Mouse (Mus musculus) neutrophil, adult 59 days (primary cell): ENCODE data around the gene Ifnar1. TPM values are rescaled to one million over a fixed set of nuclear protein-coding genes. Genes with fewer than 3 reads are reported as not detected.

Experiments used
- total RNA-seq, 2 experiments: library from RNA; stranded (reverse); gene quantifications; 1 replicate in 1 of 2; 2 replicates in 1 of 2; pipeline ENCODE4 v1.2.4; 2023

The Ifnar1 gene
- 10 to 100 TPM; 71.9 to 90.9 TPM for total RNA-seq

DNA sequence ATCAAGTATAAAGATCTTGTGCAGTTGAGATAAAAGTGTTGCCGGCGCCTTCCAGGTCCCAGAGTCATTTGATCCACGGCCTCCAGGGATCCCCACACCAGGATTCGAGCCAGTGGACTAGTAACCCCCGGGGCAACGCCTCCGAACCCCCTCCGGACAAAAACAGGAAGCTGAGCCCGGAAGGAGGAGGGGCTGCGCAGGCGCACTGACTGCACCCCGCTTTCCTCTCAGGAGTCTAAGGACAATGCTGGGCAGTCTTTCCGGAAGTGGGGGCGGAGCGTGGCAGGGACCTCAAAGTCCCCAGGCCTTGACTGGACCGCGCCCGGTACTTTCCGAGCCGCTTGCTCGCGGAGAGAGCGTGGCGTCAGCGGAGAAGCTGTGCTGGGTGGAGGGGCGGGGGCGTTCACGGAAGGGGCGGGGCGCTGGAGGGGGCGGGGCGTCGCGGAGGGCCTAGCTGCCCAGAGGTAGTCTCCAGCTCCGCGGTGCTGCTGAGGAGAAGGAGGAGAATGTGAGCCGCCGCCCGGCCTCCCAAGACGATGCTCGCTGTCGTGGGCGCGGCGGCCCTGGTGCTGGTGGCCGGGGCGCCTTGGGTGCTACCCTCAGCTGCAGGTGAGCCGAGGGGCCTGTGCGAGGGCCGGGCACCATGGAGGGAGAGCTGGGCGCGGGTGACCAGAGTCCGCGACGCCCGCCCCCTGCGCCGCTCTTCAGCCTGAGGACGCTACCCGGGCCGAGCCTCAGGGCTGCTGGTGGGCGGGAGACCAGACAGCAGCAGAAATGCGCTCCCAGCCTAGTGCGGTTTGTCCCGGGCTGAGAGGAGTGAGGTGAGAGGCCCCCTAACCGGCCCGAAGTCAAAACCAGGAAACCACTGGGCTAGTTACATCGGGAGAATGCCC is at the start of gene Ifnar1:
Ifnar1 (plus strand) TSS at position 431 of the 893 bp plus-strand sequence.

DNA sequence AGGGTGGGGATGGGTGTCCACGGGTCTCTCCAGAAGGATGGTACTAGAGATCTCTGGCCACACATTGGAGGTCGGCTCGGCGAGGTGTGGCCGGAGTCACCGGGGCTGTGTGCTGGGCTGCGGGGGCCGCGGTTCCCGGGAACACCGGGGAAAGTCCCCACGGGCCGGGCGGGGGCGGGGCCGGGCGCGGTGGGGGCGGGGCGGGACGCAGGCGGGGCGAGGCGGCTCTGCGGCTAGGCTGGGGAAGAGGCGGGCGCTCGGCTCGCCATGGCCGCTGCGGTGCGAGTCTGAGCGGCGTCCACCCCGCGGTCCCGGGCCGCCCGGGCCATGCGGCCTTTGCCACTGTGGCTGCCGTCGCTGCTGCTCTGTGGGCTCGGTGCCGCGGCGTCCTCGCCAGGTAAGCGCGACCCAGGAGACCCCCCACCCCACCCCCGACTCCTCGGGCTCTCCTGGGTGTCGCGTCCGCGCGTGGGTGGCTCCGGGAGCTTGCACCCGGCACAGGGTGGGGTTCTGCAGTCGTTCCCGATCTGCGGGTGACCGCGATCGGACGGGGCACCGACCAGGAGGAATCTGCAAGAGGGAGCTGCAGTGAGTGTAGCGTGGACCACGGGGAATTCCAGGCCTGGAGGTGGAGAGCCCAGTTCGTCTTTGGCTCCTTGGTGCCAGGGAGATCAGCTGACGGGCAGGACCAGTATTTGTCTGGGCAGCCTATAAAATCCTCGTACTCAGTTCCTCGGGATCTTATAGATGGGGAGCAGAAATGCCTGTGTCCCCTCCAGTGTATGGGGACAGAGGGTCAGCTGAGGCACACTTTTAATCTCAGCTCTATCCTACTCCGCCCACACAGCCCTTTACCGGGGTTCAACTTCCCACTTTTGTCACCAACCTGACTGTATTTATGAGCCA is 62.1 kb downstream of the Ifnar1 start, which contains the start of gene Ifngr2:
Ifngr2 (plus strand) TSS at position 237 of the 906 bp plus-strand sequence.

Other genes with a start within 250 kb of the Ifnar1 start
- gene Olig1, start 215.5 kb upstream of the Ifnar1 start, total RNA-seq: not detected
- 100 to 1,000 TPM; 119 to 145 TPM for gene Ifnar2, start 112.5 kb upstream of the Ifnar1 start, total RNA-seq
- not detected for gene Gm21970, start 93.5 kb upstream of the Ifnar1 start, total RNA-seq
- gene Il10rb, start 79.1 kb upstream of the Ifnar1 start, total RNA-seq: 10 to 100 TPM; 77.5 to 79.7 TPM
- gene Ifngr2, start 61.8 kb downstream of the Ifnar1 start, total RNA-seq: 10 to 100 TPM; 74.4 to 76.7 TPM
- 10 to 100 TPM; 63.8 to 64.6 TPM for gene Tmem50b, start 112.6 kb downstream of the Ifnar1 start, total RNA-seq
- 1 to 10 TPM; 1.5 to 2.2 TPM for gene Dnajc28, start 133.8 kb downstream of the Ifnar1 start, total RNA-seq
- gene Gart, start 161.7 kb downstream of the Ifnar1 start, total RNA-seq: 10 to 100 TPM; 50.2 to 50.9 TPM
- 100 to 1,000 TPM; 336 to 360 TPM for gene Son, start 162.3 kb downstream of the Ifnar1 start, total RNA-seq
- gene Donson, start 203.5 kb downstream of the Ifnar1 start, total RNA-seq: 10 to 100 TPM; 19.6 to 25.7 TPM
- gene Cryzl1, start 243.7 kb downstream of the Ifnar1 start, total RNA-seq: 10 to 100 TPM; 22.4 to 38.5 TPM
- 10 to 100 TPM; 17.7 to 18.6 TPM for gene Itsn1, start 244.0 kb downstream of the Ifnar1 start, total RNA-seq